Mouse (Mus musculus): ENCODE measurements around the gene Fibcd1. TPM values are rescaled to one million over a fixed set of nuclear protein-coding genes. Genes with fewer than 3 reads are reported as not detected.

The Fibcd1 gene
- polyA plus RNA-seq, 1 experiment from 2014 or later = 0.04 TPM

- no peaks in the 10 kb centered on the region for H3K9me3 ChIP-seq (replicated peaks; ENCODE audit: control insufficient read depth, low read length)
- 66% methylated on average over 3 of the region's 3 CpGs for WGBS (ENCODE audit: insufficient replicate concordance)
- H3K4me3 ChIP-seq (ENCODE audit: low read depth, low read length) = no peak overlapping the region
- no peak overlapping the region for H3K9ac ChIP-seq (ENCODE audit: low read depth, low read length)
- no peak overlapping the region for H3K4me2 ChIP-seq (ENCODE audit: low read depth, low read length)
- ATAC-seq (ENCODE audit: low read depth) = no peak
- H3K36me3 ChIP-seq (ENCODE audit: control insufficient read depth, insufficient read depth) = peaks cover 22% of the 10 kb centered on the region
- no peak overlapping the region for H3K27ac ChIP-seq (ENCODE audit: low read length)
- no peaks in the 10 kb centered on the region for H3K4me1 ChIP-seq (ENCODE audit: control insufficient read depth, low read depth, low read length)
- H3K27me3 ChIP-seq (ENCODE audit: control insufficient read depth, insufficient read depth, low read depth, low read length) = no peaks in the 10 kb centered on the region
Observed at GRCm38 (mm10) chr2:31796943-31797342, 48.9 kb downstream of the Fibcd1 start.

- 57% methylated on average over 6 of the region's 6 CpGs for WGBS (ENCODE audit: insufficient replicate concordance)
- peaks cover 18% of the 10 kb centered on the region for H3K36me3 ChIP-seq (ENCODE audit: control insufficient read depth, insufficient read depth)
- no peaks in the 10 kb centered on the region for H3K27me3 ChIP-seq (ENCODE audit: control insufficient read depth, insufficient read depth, low read depth, low read length)
- ATAC-seq (ENCODE audit: low read depth) = no peak
- H3K4me2 ChIP-seq (ENCODE audit: low read depth, low read length) = no peak overlapping the region
- no peak overlapping the region for H3K9ac ChIP-seq (ENCODE audit: low read depth, low read length)
- no peaks in the 10 kb centered on the region for H3K4me1 ChIP-seq (ENCODE audit: control insufficient read depth, low read depth, low read length)
- H3K9me3 ChIP-seq (replicated peaks; ENCODE audit: control insufficient read depth, low read length) = no peaks in the 10 kb centered on the region
- H3K4me3 ChIP-seq (ENCODE audit: low read depth, low read length) = no peak overlapping the region
- no peak overlapping the region for H3K27ac ChIP-seq (ENCODE audit: low read length)
Observed at GRCm38 (mm10) chr2:31792611-31793010, 53.2 kb downstream of the Fibcd1 start.

GRCm38 (mm10) chr2:31791260-31791659 is 54.5 kb downstream of the Fibcd1 start:
- no peaks in the 10 kb centered on the region for H3K27me3 ChIP-seq (ENCODE audit: control insufficient read depth, insufficient read depth, low read depth, low read length)
- WGBS (ENCODE audit: insufficient replicate concordance) = 78% methylated on average over 8 of the region's 8 CpGs
- no peak overlapping the region for H3K9ac ChIP-seq (ENCODE audit: low read depth, low read length)
- ATAC-seq (ENCODE audit: low read depth) = no peak
- no peaks in the 10 kb centered on the region for H3K9me3 ChIP-seq (replicated peaks; ENCODE audit: control insufficient read depth, low read length)
- no peak overlapping the region for H3K4me3 ChIP-seq (ENCODE audit: low read depth, low read length)
- no peak overlapping the region for H3K4me2 ChIP-seq (ENCODE audit: low read depth, low read length)
- peaks cover 15% of the 10 kb centered on the region for H3K36me3 ChIP-seq (ENCODE audit: control insufficient read depth, insufficient read depth)
- H3K4me1 ChIP-seq (ENCODE audit: control insufficient read depth, low read depth, low read length) = no peaks in the 10 kb centered on the region
- H3K27ac ChIP-seq (ENCODE audit: low read length) = no peak overlapping the region

- WGBS (ENCODE audit: insufficient replicate concordance) = 81% methylated on average over 13 of the region's 13 CpGs
- Histone ChIP-seq H3K4me2 (ENCODE audit: low read depth, low read length) (no peak overlapping the region), H3K27me3 (ENCODE audit: control insufficient read depth, insufficient read depth, low read depth, low read length) (no peaks in the 10 kb centered on the region), H3K36me3 (ENCODE audit: control insufficient read depth, insufficient read depth) (peaks cover 15% of the 10 kb centered on the region), H3K4me3 (ENCODE audit: low read depth, low read length) (no peak overlapping the region), H3K27ac (ENCODE audit: low read length) (no peak overlapping the region), H3K4me1 (ENCODE audit: control insufficient read depth, low read depth, low read length) (no peaks in the 10 kb centered on the region), H3K9me3 (replicated peaks; ENCODE audit: control insufficient read depth, low read length) (no peaks in the 10 kb centered on the region), H3K9ac (ENCODE audit: low read depth, low read length) (no peak overlapping the region)
- no peak for ATAC-seq (ENCODE audit: low read depth)
Observed at GRCm38 (mm10) chr2:31790728-31791251, 55.0 kb downstream of the Fibcd1 start.

- H3K4me1 ChIP-seq (ENCODE audit: control insufficient read depth, low read depth, low read length) = no peaks in the 10 kb centered on the region
- no peaks in the 10 kb centered on the region for H3K27me3 ChIP-seq (ENCODE audit: control insufficient read depth, insufficient read depth, low read depth, low read length)
- no peak overlapping the region for H3K4me2 ChIP-seq (ENCODE audit: low read depth, low read length)
- no peaks in the 10 kb centered on the region for H3K9me3 ChIP-seq (replicated peaks; ENCODE audit: control insufficient read depth, low read length)
- H3K36me3 ChIP-seq (ENCODE audit: control insufficient read depth, insufficient read depth) = peaks cover 19% of the 10 kb centered on the region
- WGBS (ENCODE audit: insufficient replicate concordance) = 63% methylated on average over 2 of the region's 2 CpGs
- H3K4me3 ChIP-seq (ENCODE audit: low read depth, low read length) = no peak overlapping the region
- ATAC-seq (ENCODE audit: low read depth) = no peak
- no peak overlapping the region for H3K9ac ChIP-seq (ENCODE audit: low read depth, low read length)
- H3K27ac ChIP-seq (ENCODE audit: low read length) = no peak overlapping the region
Observed at GRCm38 (mm10) chr2:31789215-31789614, 56.6 kb downstream of the Fibcd1 start.

GRCm38 (mm10) chr2:31788227-31788626 is 57.6 kb downstream of the Fibcd1 start:
- H3K9me3 ChIP-seq (replicated peaks; ENCODE audit: control insufficient read depth, low read length) = no peaks in the 10 kb centered on the region
- H3K4me1 ChIP-seq (ENCODE audit: control insufficient read depth, low read depth, low read length) = no peaks in the 10 kb centered on the region
- H3K27me3 ChIP-seq (ENCODE audit: control insufficient read depth, insufficient read depth, low read depth, low read length) = no peaks in the 10 kb centered on the region
- H3K4me2 ChIP-seq (ENCODE audit: low read depth, low read length) = no peak overlapping the region
- H3K4me3 ChIP-seq (ENCODE audit: low read depth, low read length) = no peak overlapping the region
- H3K9ac ChIP-seq (ENCODE audit: low read depth, low read length) = no peak overlapping the region
- H3K36me3 ChIP-seq (ENCODE audit: control insufficient read depth, insufficient read depth) = peaks cover 19% of the 10 kb centered on the region
- WGBS (ENCODE audit: insufficient replicate concordance) = 59% methylated on average over 3 of the region's 3 CpGs
- ATAC-seq (ENCODE audit: low read depth) = no peak
- H3K27ac ChIP-seq (ENCODE audit: low read length) = no peak overlapping the region

- no peak overlapping the region for H3K4me2 ChIP-seq (ENCODE audit: low read depth, low read length)
- no peaks in the 10 kb centered on the region for H3K27me3 ChIP-seq (ENCODE audit: control insufficient read depth, insufficient read depth, low read depth, low read length)
- no peak overlapping the region for H3K27ac ChIP-seq (ENCODE audit: low read length)
- H3K9me3 ChIP-seq (replicated peaks; ENCODE audit: control insufficient read depth, low read length) = no peaks in the 10 kb centered on the region
- H3K9ac ChIP-seq (ENCODE audit: low read depth, low read length) = no peak overlapping the region
- H3K4me1 ChIP-seq (ENCODE audit: control insufficient read depth, low read depth, low read length) = no peaks in the 10 kb centered on the region
- H3K36me3 ChIP-seq (ENCODE audit: control insufficient read depth, insufficient read depth) = peaks cover 20% of the 10 kb centered on the region
- WGBS (ENCODE audit: insufficient replicate concordance) = 18% methylated on average over 7 of the region's 7 CpGs
- no peak for ATAC-seq (ENCODE audit: low read depth)
- H3K4me3 ChIP-seq (ENCODE audit: low read depth, low read length) = no peak overlapping the region
Observed at GRCm38 (mm10) chr2:31787029-31787428, 58.8 kb downstream of the Fibcd1 start.

GRCm38 (mm10) chr2:31785074-31785473 is 60.7 kb downstream of the Fibcd1 start:
- no peak; the same call in 1 of the 2 replicates for ATAC-seq (ENCODE audit: low read depth)
- WGBS (ENCODE audit: insufficient replicate concordance) = 32% methylated on average over 9 of the region's 9 CpGs
- H3K36me3 ChIP-seq (ENCODE audit: control insufficient read depth, insufficient read depth) = peaks cover 25% of the 10 kb centered on the region
- no peak overlapping the region for H3K4me3 ChIP-seq (ENCODE audit: low read depth, low read length)
- H3K9me3 ChIP-seq (replicated peaks; ENCODE audit: control insufficient read depth, low read length) = no peaks in the 10 kb centered on the region
- H3K4me2 ChIP-seq (ENCODE audit: low read depth, low read length) = no peak overlapping the region
- H3K27ac ChIP-seq (ENCODE audit: low read length) = no peak overlapping the region
- no peaks in the 10 kb centered on the region for H3K27me3 ChIP-seq (ENCODE audit: control insufficient read depth, insufficient read depth, low read depth, low read length)
- H3K9ac ChIP-seq (ENCODE audit: low read depth, low read length) = no peak overlapping the region
- no peaks in the 10 kb centered on the region for H3K4me1 ChIP-seq (ENCODE audit: control insufficient read depth, low read depth, low read length)

- Histone ChIP-seq H3K27ac (ENCODE audit: low read length) (no peak overlapping the region), H3K27me3 (ENCODE audit: control insufficient read depth, insufficient read depth, low read depth, low read length) (no peaks in the 10 kb centered on the region), H3K4me2 (ENCODE audit: low read depth, low read length) (no peak overlapping the region), H3K36me3 (ENCODE audit: control insufficient read depth, insufficient read depth) (peaks cover 29% of the 10 kb centered on the region), H3K9ac (ENCODE audit: low read depth, low read length) (no peak overlapping the region), H3K4me1 (ENCODE audit: control insufficient read depth, low read depth, low read length) (no peaks in the 10 kb centered on the region), H3K4me3 (ENCODE audit: low read depth, low read length) (no peak overlapping the region), H3K9me3 (replicated peaks; ENCODE audit: control insufficient read depth, low read length) (no peaks in the 10 kb centered on the region)
- ATAC-seq (ENCODE audit: low read depth) = no peak
- 74% methylated on average over 8 of the region's 8 CpGs for WGBS (ENCODE audit: insufficient replicate concordance)
Observed at GRCm38 (mm10) chr2:31782958-31783602, 62.7 kb downstream of the Fibcd1 start.
